Mouse (Mus musculus) liver, embryonic 13.5 days (tissue): ENCODE results near the gene Ccndbp1. TPM values are rescaled to one million over a fixed set of nuclear protein-coding genes. Genes with fewer than 3 reads are reported as not detected.
"Not testable (repeated sequence)": the region's sequence is repeated elsewhere in the genome, so short reads cannot be mapped to it uniquely, and the experiment has no call there.

Source experiments
- ATAC-seq: fragments of 200-750 bp; cut with Nextera tagmentation; 2 replicates; pipeline ENCODE4 v1.8.0; 2017; ENCODE audit warnings: low read depth, mild to moderate bottlenecking, moderate number of reproducible peaks, moderate library complexity
- DNase-seq: peaks from one replicate; pipeline ENCODE4 v3.0.0; 2022
- H3K27ac ChIP-seq: fragments of 300-500 bp; sonication (generic); 2 replicates; pipeline ENCODE4 v1.5.1; 2015; ENCODE audit warnings: moderate library complexity, mild to moderate bottlenecking, inconsistent platforms
- H3K27me3 ChIP-seq: fragments of 300-500 bp; sonication (generic); 2 replicates; pipeline ENCODE4 v1.6.1; 2015; ENCODE audit warnings: mild to moderate bottlenecking, inconsistent platforms
- H3K36me3 ChIP-seq: fragments of 300-500 bp; sonication (generic); 2 replicates; pipeline ENCODE4 v1.6.1; 2015; ENCODE audit warnings: mild to moderate bottlenecking, inconsistent platforms
- H3K4me1 ChIP-seq: fragments of 300-500 bp; sonication (generic); replicated peaks from 2 replicates; pipeline ENCODE4 v1.6.1; 2015; ENCODE audit warnings: inconsistent platforms
- H3K4me2 ChIP-seq: fragments of 300-500 bp; sonication (generic); 2 replicates; pipeline ENCODE4 v1.6.1; 2015; ENCODE audit warnings: inconsistent platforms, mild to moderate bottlenecking, moderate library complexity
- H3K4me3 ChIP-seq: fragments of 300-500 bp; sonication (generic); replicated peaks from 2 replicates; pipeline ENCODE4 v1.5.1; 2015; ENCODE audit warnings: mild to moderate bottlenecking, inconsistent platforms
- H3K9ac ChIP-seq: fragments of 300-500 bp; sonication (generic); 2 replicates; pipeline ENCODE4 v1.6.1; 2015; ENCODE audit warnings: mild to moderate bottlenecking, inconsistent platforms
- H3K9me3 ChIP-seq: fragments of 300-500 bp; sonication (generic); replicated peaks from 2 replicates; pipeline ENCODE4 v1.6.1; 2016; ENCODE audit warnings: inconsistent platforms
- WGBS: fragments of 180-500 bp; shearing (Covaris S2); methylation state at CpG from one replicate; pipeline ENCODE4 v1.1.7; 2015; ENCODE audit not compliant: insufficient replicate concordance; 5-methylcytosine and 5-hydroxymethylcytosine counted together
- polyA plus RNA-seq: library from polyadenylated mRNA; unstranded; fragments of >200 nt; fragmentation: Nextera tagmentation; extraction: Ambion mirVana; gene quantifications from 2 replicates; pipeline ENCODE4 v1.2.1, GENCODE M21; 2015

The Ccndbp1 gene
- polyA plus RNA-seq: 43.5 and 48.3 TPM in 2 replicates

DNA sequence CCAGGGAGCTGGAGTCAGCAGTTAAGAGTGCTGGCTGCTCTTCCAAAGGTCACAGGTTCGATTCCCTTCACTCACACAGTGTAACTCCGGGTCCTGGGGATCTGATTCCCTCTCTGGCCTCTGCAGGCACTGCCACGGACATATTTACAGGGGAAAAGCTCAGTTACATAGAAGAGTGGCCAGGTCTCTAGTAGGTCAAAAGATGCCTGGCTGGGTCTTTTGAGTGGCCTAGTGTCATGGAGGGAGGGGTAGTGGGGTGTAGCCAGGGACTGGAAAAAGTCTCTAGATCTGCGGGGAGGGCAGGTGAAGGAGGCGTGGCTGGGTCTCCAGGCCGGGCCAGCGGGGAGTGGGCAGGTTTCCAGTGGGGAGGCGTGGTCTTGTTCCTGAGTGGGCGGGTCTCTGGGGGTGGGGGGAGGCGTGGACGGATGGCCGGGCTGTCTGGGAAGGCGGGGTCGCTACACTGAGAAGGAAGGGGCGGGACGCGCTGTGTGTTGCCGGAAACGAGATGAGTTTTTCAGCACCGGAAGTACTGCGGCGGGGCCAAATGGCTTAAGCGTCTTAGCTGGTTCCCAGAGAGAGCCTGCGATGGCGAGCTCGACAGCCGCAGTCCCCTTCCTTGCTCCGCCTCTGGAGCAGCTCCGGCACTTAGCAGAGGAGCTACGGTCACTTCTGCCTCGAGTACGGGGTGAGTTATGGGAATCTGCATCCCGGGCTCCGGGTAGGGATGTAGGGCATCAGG, at the start of gene Ccndbp1:
TSS of gene Ccndbp1 (plus strand) at position 479 of the 739 bp plus-strand sequence.
- DNase-seq: peak; percentile 88
- peaks cover 25% of the 10 kb centered on the region for H3K36me3 ChIP-seq
- ATAC-seq: peak; percentile 97
- H3K4me2 ChIP-seq: peak within 1 kb of the TSS; percentile 86
- H3K4me3 ChIP-seq: peak within 1 kb of the TSS; percentile 82
- peaks cover 19% of the 10 kb centered on the region for H3K4me1 ChIP-seq
- peak within 1 kb of the TSS; percentile 90 for H3K27ac ChIP-seq
- H3K9me3 ChIP-seq: no peaks in the 10 kb centered on the region
- 2% methylated on average over 33 of the region's 34 CpGs for WGBS
- peak within 1 kb of the TSS; percentile 81 for H3K9ac ChIP-seq
- no peaks in the 10 kb centered on the region for H3K27me3 ChIP-seq

DNA sequence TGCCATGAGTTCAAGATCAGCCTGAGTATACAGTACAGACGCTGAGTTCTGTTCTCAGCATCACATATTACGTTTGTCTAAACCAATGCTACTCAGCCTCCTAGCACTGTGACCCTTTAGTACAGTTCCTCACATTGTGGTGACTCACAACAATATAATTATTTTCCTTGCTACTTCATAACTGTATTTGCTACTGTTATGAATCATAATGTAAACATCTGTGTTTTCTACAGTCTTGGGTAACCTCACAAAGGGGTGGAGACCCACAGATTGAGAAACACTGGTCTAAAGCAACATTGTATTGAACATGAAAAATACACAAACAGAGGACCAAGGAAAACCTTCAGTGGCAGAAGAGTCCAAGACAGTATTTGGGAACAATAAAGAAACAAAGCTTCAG, 48.8 kb upstream of the Ccndbp1 start:
- Histone ChIP-seq H3K36me3 (peaks cover 35% of the 10 kb centered on the region), H3K9me3 (no peaks in the 10 kb centered on the region), H3K9ac (no peak overlapping the region), H3K4me2 (no peak overlapping the region), H3K4me1 (no peaks in the 10 kb centered on the region), H3K4me3 (no peak overlapping the region), H3K27me3 (no peaks in the 10 kb centered on the region), H3K27ac (no peak overlapping the region)
- 82% methylated on average over 2 of the region's 2 CpGs for WGBS
- ATAC-seq: no peak
- no peak for DNase-seq

DNA sequence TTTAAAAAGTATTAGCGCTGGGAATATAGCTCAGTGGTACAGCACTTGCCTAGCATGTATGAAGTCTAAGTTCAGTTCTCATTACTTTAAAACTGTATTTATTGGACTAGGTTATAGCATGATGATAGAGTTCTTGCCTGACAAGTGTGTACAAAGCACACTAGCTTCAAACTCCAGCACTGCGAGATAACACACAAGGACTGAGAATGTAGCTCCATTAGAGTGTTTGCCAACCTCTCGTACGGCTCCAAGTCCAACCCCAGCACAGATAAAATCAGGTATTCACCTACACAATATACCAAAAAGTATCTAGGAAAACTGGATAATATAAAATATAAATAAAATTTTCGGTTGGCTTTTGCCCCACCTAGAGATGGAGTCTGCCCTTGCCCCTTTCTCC, 48.4 kb upstream of the Ccndbp1 start:
- DNase-seq (no peak), ATAC-seq (no peak)
- Histone ChIP-seq H3K4me1 (no peaks in the 10 kb centered on the region), H3K27me3 (no peaks in the 10 kb centered on the region), H3K27ac (no peak overlapping the region), H3K4me3 (no peak overlapping the region), H3K4me2 (no peak overlapping the region), H3K9me3 (no peaks in the 10 kb centered on the region), H3K36me3 (peaks cover 30% of the 10 kb centered on the region), H3K9ac (no peak overlapping the region)
- 82% methylated on average over 5 of the region's 5 CpGs for WGBS

DNA sequence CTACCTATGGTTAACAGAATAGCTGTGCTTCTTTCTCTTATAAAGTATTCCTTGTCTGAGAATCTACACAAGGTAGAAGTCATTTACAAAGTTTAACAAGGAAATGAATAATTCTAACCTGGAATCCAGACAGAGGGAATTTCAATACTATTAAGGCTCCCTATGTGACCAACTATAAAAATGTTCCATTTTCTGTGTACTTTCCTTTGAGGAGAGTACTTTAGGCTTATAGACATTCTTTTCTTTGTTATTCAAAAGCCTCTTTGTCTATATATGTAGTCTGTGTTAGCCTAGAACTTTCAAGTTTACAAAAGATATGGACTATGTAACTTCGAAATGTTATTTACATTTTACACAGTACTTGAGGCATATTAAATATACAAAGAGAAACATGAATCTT, 47.9 kb upstream of the Ccndbp1 start:
- H3K27ac ChIP-seq: no peak overlapping the region
- H3K4me2 ChIP-seq: no peak overlapping the region
- 83% methylated on average over 1 of the region's 1 CpGs for WGBS
- no peaks in the 10 kb centered on the region for H3K9me3 ChIP-seq
- DNase-seq (no peak), ATAC-seq (no peak)
- no peaks in the 10 kb centered on the region for H3K4me1 ChIP-seq
- H3K36me3 ChIP-seq: peaks cover 27% of the 10 kb centered on the region
- no peak overlapping the region for H3K9ac ChIP-seq
- no peaks in the 10 kb centered on the region for H3K27me3 ChIP-seq
- H3K4me3 ChIP-seq: no peak overlapping the region

DNA sequence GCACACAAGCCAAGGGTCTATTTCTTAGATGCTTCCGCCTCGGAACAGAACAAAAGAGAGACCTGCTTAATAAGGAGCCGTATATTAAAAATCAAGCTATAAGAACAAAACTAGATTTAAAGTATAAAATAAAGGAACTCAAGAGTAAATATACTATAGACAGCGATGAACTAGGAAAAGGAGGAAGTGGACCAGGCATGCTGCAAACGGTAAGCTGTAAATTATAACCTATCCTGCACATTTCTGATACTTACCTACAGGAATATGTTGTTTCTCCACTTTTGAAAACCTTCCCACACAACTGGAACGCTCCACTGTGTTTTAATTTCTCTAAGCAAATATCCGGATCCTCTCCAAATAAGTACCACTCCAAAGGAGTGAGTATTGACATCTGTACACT, 45.1 kb upstream of the Ccndbp1 start:
- Histone ChIP-seq H3K9ac (no peak overlapping the region), H3K4me2 (no peak overlapping the region), H3K27me3 (no peaks in the 10 kb centered on the region), H3K4me3 (no peak overlapping the region), H3K36me3 (peaks cover 28% of the 10 kb centered on the region), H3K27ac (no peak overlapping the region), H3K4me1 (peaks cover 11% of the 10 kb centered on the region), H3K9me3 (no peaks in the 10 kb centered on the region)
- DNase-seq: no peak
- WGBS: 85% methylated on average over 7 of the region's 7 CpGs
- ATAC-seq: no peak

DNA sequence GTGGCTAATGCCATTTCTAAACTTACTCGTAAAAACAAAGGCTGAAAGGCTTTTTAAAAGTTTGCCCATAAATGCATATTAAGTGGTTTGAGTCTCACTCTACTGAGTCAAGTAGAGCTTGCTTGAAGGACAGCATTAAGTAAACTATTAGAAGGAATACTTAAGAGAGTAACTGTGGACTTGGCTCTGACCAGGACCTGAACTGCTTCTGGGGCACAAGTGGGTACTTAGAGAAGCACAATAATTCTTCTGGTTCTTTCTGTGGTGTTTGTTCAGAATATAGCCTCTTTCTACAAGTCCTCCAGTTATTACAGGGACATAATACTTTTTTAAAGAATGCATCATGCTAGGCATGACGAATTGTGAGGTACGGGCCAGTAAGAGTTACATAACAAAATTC, 42.7 kb upstream of the Ccndbp1 start:
- Histone ChIP-seq H3K4me1 (peaks cover 27% of the 10 kb centered on the region), H3K4me3 (no peak overlapping the region), H3K36me3 (peaks cover 18% of the 10 kb centered on the region; the same call in 1 of the 2 replicates), H3K9ac (no peak overlapping the region), H3K27ac (no peak overlapping the region), H3K4me2 (no peak overlapping the region), H3K27me3 (no peaks in the 10 kb centered on the region), H3K9me3 (no peaks in the 10 kb centered on the region)
- WGBS: 81% methylated on average over 3 of the region's 3 CpGs
- DNase-seq: no peak
- no peak for ATAC-seq

DNA sequence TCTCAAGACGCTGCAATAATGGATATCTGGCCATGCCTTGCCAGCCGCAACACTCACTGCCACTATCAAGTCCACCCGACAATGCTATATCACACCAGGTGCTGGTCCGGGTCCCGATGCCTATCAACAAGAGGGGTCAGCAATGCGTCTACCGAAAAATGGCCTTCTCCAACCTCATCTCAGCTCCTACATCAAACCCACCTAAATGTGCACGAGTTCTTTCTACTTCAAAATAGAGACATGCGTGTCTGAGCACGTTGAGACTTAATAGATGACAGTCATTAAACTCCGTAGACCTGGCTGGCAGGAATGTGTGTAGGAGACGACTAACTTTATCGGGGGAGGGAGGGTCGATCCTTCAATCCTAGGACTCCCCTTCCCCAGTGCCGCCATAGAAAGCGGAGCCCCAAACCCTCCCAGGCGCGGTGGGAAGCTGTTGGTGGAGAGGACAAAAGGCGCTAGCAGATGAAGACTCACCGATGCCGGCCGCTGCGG, 38.1 kb upstream of the Ccndbp1 start:
- DNase-seq: peak; percentile 35
- under 1% methylated on average over 23 of the region's 23 CpGs for WGBS
- H3K9ac ChIP-seq: peak overlapping the region; percentile 92
- H3K4me3 ChIP-seq: peak overlapping the region; percentile 90
- H3K27ac ChIP-seq: peak overlapping the region; percentile 90
- H3K36me3 ChIP-seq: 0 out of 2 replicates have a peak, but pooled peaks cover 3% of the 10 kb centered on the region
- no peaks in the 10 kb centered on the region for H3K27me3 ChIP-seq
- no peaks in the 10 kb centered on the region for H3K9me3 ChIP-seq
- H3K4me1 ChIP-seq: peaks cover 55% of the 10 kb centered on the region
- H3K4me2 ChIP-seq: peak overlapping the region; percentile 79
- peak; percentile 45 for ATAC-seq

DNA sequence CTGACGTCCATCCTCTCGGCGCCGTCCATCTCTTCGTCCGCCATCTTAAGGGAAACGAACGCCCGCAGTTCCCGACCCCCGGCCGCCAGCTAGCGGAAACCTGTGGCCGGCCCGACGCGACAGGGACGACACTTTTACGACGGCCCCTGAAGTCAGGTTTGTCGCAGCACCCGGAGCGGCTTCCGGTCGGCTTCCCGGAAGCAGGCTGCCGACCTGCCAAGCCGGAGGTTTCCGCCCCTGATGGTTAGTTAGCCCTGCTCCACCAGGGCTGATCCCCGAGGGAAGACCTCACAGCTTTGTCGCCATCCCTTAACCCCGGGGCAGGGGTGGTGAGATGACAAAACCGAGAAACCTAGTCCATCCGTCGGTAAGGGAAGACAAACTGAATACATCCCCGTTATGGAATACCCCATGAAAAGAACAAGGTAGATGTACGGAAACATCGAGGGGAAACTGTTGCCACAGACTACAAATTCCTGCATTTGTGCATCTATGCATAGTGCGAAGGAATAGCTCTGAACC, 37.6 kb upstream of the Ccndbp1 start, which contains the start of gene Ubr1:
TSS of gene Ubr1 (minus strand) at position 157 of the 522 bp plus-strand sequence.
- peak within 1 kb of the TSS; percentile 90 for H3K27ac ChIP-seq
- peak within 1 kb of the TSS; percentile 90 for H3K4me3 ChIP-seq
- H3K9ac ChIP-seq: peak within 1 kb of the TSS; percentile 92
- H3K36me3 ChIP-seq: no peaks in the 10 kb centered on the region
- no peaks in the 10 kb centered on the region for H3K9me3 ChIP-seq
- WGBS: under 1% methylated on average over 39 of the region's 39 CpGs
- ATAC-seq (peak; percentile 87), DNase-seq (peak; percentile 84)
- H3K4me1 ChIP-seq: peaks cover 55% of the 10 kb centered on the region
- H3K4me2 ChIP-seq: peak within 1 kb of the TSS; percentile 79
- no peaks in the 10 kb centered on the region for H3K27me3 ChIP-seq

DNA sequence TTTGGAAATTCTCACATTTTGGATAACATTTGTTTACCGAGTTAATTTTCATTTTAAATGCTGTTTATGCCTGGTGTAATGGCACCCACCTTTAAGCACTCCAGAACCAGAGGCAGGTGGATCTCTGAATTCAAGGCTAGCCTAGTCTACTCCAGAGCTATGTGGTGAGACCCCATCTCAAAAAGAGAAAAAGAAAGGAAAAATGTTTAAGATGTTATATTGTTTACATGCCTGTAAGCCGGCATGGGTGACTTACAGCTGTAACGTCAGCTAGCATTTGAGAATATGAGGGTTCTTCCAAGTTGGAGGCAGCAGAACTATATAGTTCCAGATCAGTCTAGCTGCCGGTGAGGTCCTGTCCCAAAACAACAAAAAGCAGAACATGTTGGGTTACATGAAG, 36.4 kb upstream of the Ccndbp1 start:
- WGBS: 77% methylated on average over 4 of the region's 4 CpGs
- peak overlapping the region; percentile 92 for H3K9ac ChIP-seq
- DNase-seq (no peak), ATAC-seq (no peak)
- peak overlapping the region; percentile 90; the same call in 1 of the 2 replicates for H3K4me3 ChIP-seq
- peak overlapping the region; percentile 90; the same call in 1 of the 2 replicates for H3K27ac ChIP-seq
- H3K27me3 ChIP-seq: no peaks in the 10 kb centered on the region
- peak overlapping the region; percentile 79 for H3K4me2 ChIP-seq
- H3K9me3 ChIP-seq: no peaks in the 10 kb centered on the region
- H3K36me3 ChIP-seq: no peaks in the 10 kb centered on the region
- peaks cover 63% of the 10 kb centered on the region for H3K4me1 ChIP-seq

DNA sequence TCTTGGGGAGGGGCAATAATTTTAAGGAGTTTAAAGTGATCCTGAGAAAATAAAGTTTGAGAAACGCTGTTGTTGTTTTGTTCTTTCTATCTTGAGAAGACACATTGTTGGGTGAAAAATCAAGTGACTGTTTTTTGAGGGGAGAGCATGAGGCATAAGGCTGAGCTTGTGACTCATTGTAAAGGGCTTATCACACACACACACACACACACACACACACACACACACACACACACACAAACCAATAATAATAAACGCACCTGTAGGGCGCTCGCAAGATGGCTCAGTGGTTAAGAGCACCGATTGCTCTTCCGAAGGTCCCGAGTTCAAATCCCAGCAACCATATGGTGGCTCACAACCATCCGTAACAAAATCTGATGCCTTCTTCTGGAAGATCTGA, 35.9 kb upstream of the Ccndbp1 start:
- not testable (repeated sequence) for ATAC-seq, H3K4me2 ChIP-seq, H3K9me3 ChIP-seq, H3K4me3 ChIP-seq, H3K9ac ChIP-seq, H3K27me3 ChIP-seq, H3K27ac ChIP-seq, DNase-seq, H3K36me3 ChIP-seq
- peaks cover 59% of the 10 kb centered on the region for H3K4me1 ChIP-seq
- WGBS: 74% methylated on average over 8 of the region's 8 CpGs

DNA sequence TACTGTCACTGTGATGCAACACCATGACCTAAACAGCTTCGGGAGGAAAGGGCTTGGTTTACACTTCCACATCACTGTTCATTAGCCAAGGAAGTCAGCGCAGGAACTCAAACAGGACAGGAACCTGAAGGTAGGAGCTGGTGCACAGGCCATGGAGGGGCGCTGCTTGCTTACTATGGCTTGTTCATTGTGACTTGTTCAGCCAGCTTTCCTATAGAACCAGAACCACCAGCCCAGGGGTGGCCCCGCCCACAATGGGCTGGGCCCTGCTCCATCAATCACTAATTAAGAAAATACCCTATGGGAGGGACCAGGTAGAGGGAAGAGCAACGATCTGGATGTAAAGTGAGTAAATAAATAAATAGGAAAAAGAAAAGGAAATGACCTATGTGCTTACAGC, 35.2 kb upstream of the Ccndbp1 start:
- 15% methylated on average over 5 of the region's 5 CpGs for WGBS
- peak overlapping the region; percentile 40 for H3K4me3 ChIP-seq
- peak; percentile 13 for DNase-seq
- no peaks in the 10 kb centered on the region for H3K36me3 ChIP-seq
- no peaks in the 10 kb centered on the region for H3K9me3 ChIP-seq
- peaks cover 61% of the 10 kb centered on the region for H3K4me1 ChIP-seq
- peak overlapping the region; percentile 35; the same call in 1 of the 2 replicates for H3K9ac ChIP-seq
- ATAC-seq: peak; percentile 16; the same call in 1 of the 2 replicates
- no peak overlapping the region; the same call in none of the 2 replicates for H3K27ac ChIP-seq
- peak overlapping the region; percentile 61 for H3K4me2 ChIP-seq
- H3K27me3 ChIP-seq: no peaks in the 10 kb centered on the region
